Mouse (Mus musculus) midbrain, postnatal 0 days (tissue): ENCODE data around the gene Ccdc97. TPM values are rescaled to one million over a fixed set of nuclear protein-coding genes. Genes with fewer than 3 reads are reported as not detected.

Experiments
- ATAC-seq: fragments of 200-750 bp; cut with Nextera tagmentation; 2 replicates; pipeline ENCODE4 v1.8.0; 2017; ENCODE audit warnings: moderate number of reproducible peaks, mild to moderate bottlenecking, moderate TSS enrichment, moderate library complexity; ENCODE audit not compliant: low FRiP score
- DNase-seq: peaks from one replicate; pipeline ENCODE4 v3.0.0-alpha.2; 2015; ENCODE audit warnings: low spot score
- H3K27ac ChIP-seq: fragments of 300-500 bp; sonication (generic); 2 replicates; pipeline ENCODE4 v1.5.1; 2014; ENCODE audit warnings: low read depth, mild to moderate bottlenecking, low read length, mixed read lengths
- H3K27me3 ChIP-seq: fragments of 300-500 bp; sonication (generic); 2 replicates; pipeline ENCODE4 v1.6.1; 2014; ENCODE audit warnings: low read length, control low read depth, mixed read lengths; ENCODE audit not compliant: insufficient read depth
- H3K36me3 ChIP-seq: fragments of 300-500 bp; sonication (generic); 2 replicates; pipeline ENCODE4 v1.6.1; 2014; ENCODE audit warnings: low read length, control low read depth, mixed read lengths; ENCODE audit not compliant: insufficient read depth
- H3K4me1 ChIP-seq: fragments of 300-500 bp; sonication (generic); 2 replicates; pipeline ENCODE4 v1.6.1; 2014; ENCODE audit warnings: mild to moderate bottlenecking, control low read depth, antibody characterized with exemption, low read length, mixed read lengths; ENCODE audit not compliant: insufficient read depth
- H3K4me2 ChIP-seq: fragments of 300-500 bp; sonication (generic); 2 replicates; pipeline ENCODE4 v1.6.1; 2014; ENCODE audit warnings: low read depth, mild to moderate bottlenecking, low read length, mixed read lengths; ENCODE audit not compliant: poor library complexity, severe bottlenecking
- H3K4me3 ChIP-seq: fragments of 300-500 bp; sonication (generic); 2 replicates; pipeline ENCODE4 v1.5.1; 2014; ENCODE audit warnings: low read depth, mild to moderate bottlenecking, low read length, moderate library complexity
- H3K9ac ChIP-seq: fragments of 300-500 bp; sonication (generic); replicated peaks from 2 replicates; pipeline ENCODE4 v1.6.1; 2014; ENCODE audit warnings: mild to moderate bottlenecking, low read length, moderate library complexity, mixed read lengths; ENCODE audit not compliant: poor library complexity, severe bottlenecking
- H3K9me3 ChIP-seq: fragments of 300-500 bp; sonication (generic); 2 replicates; pipeline ENCODE4 v1.6.1; 2016; ENCODE audit warnings: low read length, control low read depth
- CTCF ChIP-seq: IDR thresholded peaks from 2 replicates; pipeline ENCODE4 v1.5.1; 2016; ENCODE audit warnings: antibody characterized with exemption, mild to moderate bottlenecking
- WGBS: fragments of 180-500 bp; shearing (Covaris S2); extraction: QIAGEN DNeasy Blood & Tissue Kit; methylation state at CpG from one replicate; pipeline ENCODE4 v1.1.7; 2014; 5-methylcytosine and 5-hydroxymethylcytosine counted together
- polyA plus RNA-seq: library from polyadenylated mRNA; unstranded; fragments of >200 nt; fragmentation: Nextera tagmentation; extraction: Ambion mirVana; gene quantifications from 2 replicates; pipeline ENCODE4 v1.2.1, GENCODE M21; 2015
- total RNA-seq: library from RNA; depleted of rRNA; stranded (reverse); fragments of >200 nt; gene quantifications from 2 replicates; pipeline ENCODE4 v1.2.3, GENCODE M21; 2014; rRNA removed

Ccdc97 gene
- total and polyA plus RNA-seq, 2 experiments from 2014 or later, result 29.1 to 38.3 TPM

DNA sequence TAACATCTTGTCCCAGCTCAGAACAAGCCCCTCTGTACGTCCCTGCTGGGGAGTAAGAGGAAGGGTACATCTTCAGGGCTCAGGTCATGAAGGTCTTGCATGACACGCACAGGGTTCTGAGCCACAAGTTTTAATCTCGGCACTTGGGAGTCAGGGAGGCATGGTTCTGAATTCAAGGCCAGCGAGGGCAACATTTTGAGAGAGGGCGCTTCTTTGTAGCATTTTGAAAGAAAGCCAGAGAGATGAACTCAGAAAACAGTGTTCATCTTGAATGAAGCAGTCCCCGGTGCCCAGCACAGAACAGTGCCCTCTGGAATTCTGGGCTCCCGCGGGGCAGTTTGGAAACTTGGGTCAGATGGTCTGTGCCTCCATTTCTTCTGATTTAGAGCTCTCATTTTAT, 52.5 kb downstream of the Ccdc97 start:
- TF ChIP-seq CTCF, result no peak
- Histone ChIP-seq H3K9ac (no peak overlapping the region), H3K9me3 (no peaks in the 10 kb centered on the region), H3K27me3 (no peaks in the 10 kb centered on the region), H3K36me3 (peaks cover 39% of the 10 kb centered on the region), H3K27ac (no peak overlapping the region), H3K4me2 (no peak overlapping the region), H3K4me3 (no peak overlapping the region), H3K4me1 (no peaks in the 10 kb centered on the region)
- DNase-seq (no peak), ATAC-seq (no peak)
- 94% methylated on average over 8 of the region's 8 CpGs for WGBS

Other genes starting within 250 kb of the Ccdc97 start
- 1.4 and 2.9 TPM in 2 replicates for gene Ceacam1, start 241.5 kb downstream of the Ccdc97 start, total RNA-seq
- gene Ceacam1, start 241.5 kb downstream of the Ccdc97 start, polyA plus RNA-seq, result 0.84 and 0.94 TPM in 2 replicates
- gene Ceacam2, start 179.2 kb downstream of the Ccdc97 start, total RNA-seq, result not detected in 2 replicates
- not detected in 2 replicates for gene Ceacam2, start 179.2 kb downstream of the Ccdc97 start, polyA plus RNA-seq
- not detected in 2 replicates for gene Erich4, start 103.2 kb downstream of the Ccdc97 start, total RNA-seq
- not detected in 2 replicates for gene Erich4, start 103.2 kb downstream of the Ccdc97 start, polyA plus RNA-seq
- 54.3 and 58.1 TPM in 2 replicates for gene Dmac2, start 99.7 kb downstream of the Ccdc97 start, total RNA-seq
- 47.5 and 50.6 TPM in 2 replicates for gene Dmac2, start 99.7 kb downstream of the Ccdc97 start, polyA plus RNA-seq
- 0.80 and 1.4 TPM in 2 replicates for gene B3gnt8, start 92.4 kb downstream of the Ccdc97 start, total RNA-seq
- gene B3gnt8, start 92.4 kb downstream of the Ccdc97 start, polyA plus RNA-seq, result 0.62 and 0.97 TPM in 2 replicates
- gene Bckdha, start 60.1 kb downstream of the Ccdc97 start, total RNA-seq, result 64.9 and 78.2 TPM in 2 replicates
- 40.7 and 50.9 TPM in 2 replicates for gene Bckdha, start 60.1 kb downstream of the Ccdc97 start, polyA plus RNA-seq
- 19.7 and 29.4 TPM in 2 replicates for gene Exosc5, start 59.9 kb downstream of the Ccdc97 start, total RNA-seq
- 27.3 and 29.5 TPM in 2 replicates for gene Exosc5, start 59.9 kb downstream of the Ccdc97 start, polyA plus RNA-seq
- gene Tmem91, start 43.9 kb downstream of the Ccdc97 start, total RNA-seq, result 60.8 and 94.4 TPM in 2 replicates
- gene Tmem91, start 43.9 kb downstream of the Ccdc97 start, polyA plus RNA-seq, result 186 and 200 TPM in 2 replicates
- gene B9d2, start 38.3 kb downstream of the Ccdc97 start, total RNA-seq, result 22.8 and 32.1 TPM in 2 replicates
- gene B9d2, start 38.3 kb downstream of the Ccdc97 start, polyA plus RNA-seq, result 58.2 and 67.2 TPM in 2 replicates
- 2.2 and 2.5 TPM in 2 replicates for gene Tgfb1, start 32.1 kb downstream of the Ccdc97 start, total RNA-seq
- 0.53 and 0.88 TPM in 2 replicates for gene Tgfb1, start 32.1 kb downstream of the Ccdc97 start, polyA plus RNA-seq
- gene Hnrnpul1, start 35.7 kb upstream of the Ccdc97 start, total RNA-seq, result 117 and 126 TPM in 2 replicates
- 41.8 and 47.8 TPM in 2 replicates for gene Hnrnpul1, start 35.7 kb upstream of the Ccdc97 start, polyA plus RNA-seq
- 22.2 and 28.1 TPM in 2 replicates for gene Axl, start 69.6 kb upstream of the Ccdc97 start, total RNA-seq
- 16.5 and 20.7 TPM in 2 replicates for gene Axl, start 69.6 kb upstream of the Ccdc97 start, polyA plus RNA-seq
- gene Cyp2s1, start 97.8 kb upstream of the Ccdc97 start, total RNA-seq, result 3.0 and 4.8 TPM in 2 replicates
- gene Cyp2s1, start 97.8 kb upstream of the Ccdc97 start, polyA plus RNA-seq, result 2.5 and 3.4 TPM in 2 replicates
- not detected in 2 replicates for gene Cyp2b10, start 178.5 kb upstream of the Ccdc97 start, total RNA-seq
- gene Cyp2b10, start 178.5 kb upstream of the Ccdc97 start, polyA plus RNA-seq, result not detected in 2 replicates